Mouse (Mus musculus): ENCODE results near the gene Dip2c. TPM values are rescaled to one million over a fixed set of nuclear protein-coding genes. Genes with fewer than 3 reads are reported as not detected.

Gene Dip2c
- total and polyA plus RNA-seq, 2 experiments from 2014 or later = 7.1 to 63.6 TPM

GRCm38 (mm10) chr13:9708433-9709240, 432.3 kb downstream of the Dip2c start:
- Histone ChIP-seq H3K4me3 (ENCODE audit: low read depth, low read length) (no peak overlapping the region), H3K9me3 (replicated peaks; ENCODE audit: control insufficient read depth, low read length) (no peaks in the 10 kb centered on the region), H3K27me3 (ENCODE audit: control insufficient read depth, insufficient read depth, low read length) (no peaks in the 10 kb centered on the region), H3K36me3 (replicated peaks; ENCODE audit: control insufficient read depth, insufficient read depth, low read length) (peaks cover 15% of the 10 kb centered on the region), H3K9ac (replicated peaks; ENCODE audit: low read depth, low read length) (no peak overlapping the region), H3K4me1 (ENCODE audit: control insufficient read depth, insufficient read depth) (0 out of 2 replicates have a peak, but pooled peaks cover 2% of the 10 kb centered on the region), H3K27ac (ENCODE audit: low read depth) (no peak overlapping the region), H3K4me2 (ENCODE audit: low read depth, low read length) (no peak overlapping the region)
- ATAC-seq (ENCODE audit: insufficient read depth, low read depth) = no peak
- no peak for DNase-seq (ENCODE audit: low spot score)
- no peak for TF ChIP-seq CTCF (IDR thresholded peaks at IDR 0.05; ENCODE audit: low read depth)
- no peak for TF ChIP-seq EP300 (IDR thresholded peaks at IDR 0.05; ENCODE audit: low read depth)
- WGBS = 89% methylated on average over 7 of the region's 7 CpGs

GRCm38 (mm10) chr13:9712409-9712808, 436.1 kb downstream of the Dip2c start:
- peaks cover 11% of the 10 kb centered on the region for H3K36me3 ChIP-seq (replicated peaks; ENCODE audit: control insufficient read depth, insufficient read depth, low read length)
- H3K4me1 ChIP-seq (ENCODE audit: control insufficient read depth, insufficient read depth) = 0 out of 2 replicates have a peak, but pooled peaks cover 4% of the 10 kb centered on the region
- no peak overlapping the region for H3K4me3 ChIP-seq (ENCODE audit: low read depth, low read length)
- H3K9me3 ChIP-seq (replicated peaks; ENCODE audit: control insufficient read depth, low read length) = no peaks in the 10 kb centered on the region
- no peaks in the 10 kb centered on the region for H3K27me3 ChIP-seq (ENCODE audit: control insufficient read depth, insufficient read depth, low read length)
- no peak overlapping the region for H3K27ac ChIP-seq (ENCODE audit: low read depth)
- H3K4me2 ChIP-seq (ENCODE audit: low read depth, low read length) = no peak overlapping the region
- ATAC-seq (ENCODE audit: insufficient read depth, low read depth) (no peak), DNase-seq (ENCODE audit: low spot score) (no peak)
- TF ChIP-seq CTCF (IDR thresholded peaks at IDR 0.05; ENCODE audit: low read depth) = no peak
- no peak for TF ChIP-seq EP300 (IDR thresholded peaks at IDR 0.05; ENCODE audit: low read depth)
- WGBS = 95% methylated on average over 1 of the region's 1 CpGs
- no peak overlapping the region for H3K9ac ChIP-seq (replicated peaks; ENCODE audit: low read depth, low read length)

GRCm38 (mm10) chr13:9712971-9713370, 436.6 kb downstream of the Dip2c start:
- Histone ChIP-seq H3K4me2 (ENCODE audit: low read depth, low read length) (no peak overlapping the region), H3K9ac (replicated peaks; ENCODE audit: low read depth, low read length) (no peak overlapping the region), H3K27me3 (ENCODE audit: control insufficient read depth, insufficient read depth, low read length) (no peaks in the 10 kb centered on the region), H3K36me3 (replicated peaks; ENCODE audit: control insufficient read depth, insufficient read depth, low read length) (peaks cover 10% of the 10 kb centered on the region), H3K9me3 (replicated peaks; ENCODE audit: control insufficient read depth, low read length) (no peaks in the 10 kb centered on the region), H3K4me1 (ENCODE audit: control insufficient read depth, insufficient read depth) (0 out of 2 replicates have a peak, but pooled peaks cover 4% of the 10 kb centered on the region), H3K4me3 (ENCODE audit: low read depth, low read length) (no peak overlapping the region), H3K27ac (ENCODE audit: low read depth) (no peak overlapping the region)
- WGBS = 86% methylated on average over 3 of the region's 3 CpGs
- no peak for ATAC-seq (ENCODE audit: insufficient read depth, low read depth)
- TF ChIP-seq CTCF (IDR thresholded peaks at IDR 0.05; ENCODE audit: low read depth) (no peak), EP300 (IDR thresholded peaks at IDR 0.05; ENCODE audit: low read depth) (no peak)
- no peak for DNase-seq (ENCODE audit: low spot score)

- 29% methylated on average over 6 of the region's 6 CpGs for WGBS
Measured at GRCm38 (mm10) chr13:9713462-9714134, 437.3 kb downstream of the Dip2c start.

GRCm38 (mm10) chr13:9715224-9715623, 438.9 kb downstream of the Dip2c start:
- no peak for DNase-seq (ENCODE audit: low spot score)
- no peak overlapping the region for H3K4me2 ChIP-seq (ENCODE audit: low read depth, low read length)
- no peak for ATAC-seq (ENCODE audit: insufficient read depth, low read depth)
- H3K36me3 ChIP-seq (replicated peaks; ENCODE audit: control insufficient read depth, insufficient read depth, low read length) = peaks cover 7% of the 10 kb centered on the region
- H3K27ac ChIP-seq (ENCODE audit: low read depth) = no peak overlapping the region
- 54% methylated on average over 1 of the region's 1 CpGs for WGBS
- H3K9ac ChIP-seq (replicated peaks; ENCODE audit: low read depth, low read length) = no peak overlapping the region
- TF ChIP-seq EP300 (IDR thresholded peaks at IDR 0.05; ENCODE audit: low read depth) (no peak), CTCF (IDR thresholded peaks at IDR 0.05; ENCODE audit: low read depth) (no peak)
- H3K27me3 ChIP-seq (ENCODE audit: control insufficient read depth, insufficient read depth, low read length) = no peaks in the 10 kb centered on the region
- no peak overlapping the region for H3K4me3 ChIP-seq (ENCODE audit: low read depth, low read length)
- 0 out of 2 replicates have a peak, but pooled peaks cover 4% of the 10 kb centered on the region for H3K4me1 ChIP-seq (ENCODE audit: control insufficient read depth, insufficient read depth)
- no peaks in the 10 kb centered on the region for H3K9me3 ChIP-seq (replicated peaks; ENCODE audit: control insufficient read depth, low read length)

More at GRCm38 (mm10) chr13:9713462-9714134, 437.3 kb downstream of the Dip2c start:
- no peak for ATAC-seq (ENCODE audit: insufficient read depth, low read depth)
- Histone ChIP-seq H3K4me2 (ENCODE audit: low read depth, low read length) (no peak overlapping the region), H3K4me1 (ENCODE audit: control insufficient read depth, insufficient read depth) (0 out of 2 replicates have a peak, but pooled peaks cover 4% of the 10 kb centered on the region), H3K4me3 (ENCODE audit: low read depth, low read length) (no peak overlapping the region), H3K27ac (ENCODE audit: low read depth) (no peak overlapping the region), H3K9ac (replicated peaks; ENCODE audit: low read depth, low read length) (no peak overlapping the region), H3K27me3 (ENCODE audit: control insufficient read depth, insufficient read depth, low read length) (no peaks in the 10 kb centered on the region), H3K36me3 (replicated peaks; ENCODE audit: control insufficient read depth, insufficient read depth, low read length) (peaks cover 7% of the 10 kb centered on the region), H3K9me3 (replicated peaks; ENCODE audit: control insufficient read depth, low read length) (no peaks in the 10 kb centered on the region)
- DNase-seq (ENCODE audit: low spot score) = no peak
- TF ChIP-seq CTCF (IDR thresholded peaks at IDR 0.05; ENCODE audit: low read depth) (no peak), EP300 (IDR thresholded peaks at IDR 0.05; ENCODE audit: low read depth) (no peak)

Other genes starting within 250 kb of the Dip2c start
- 37.1 and 95.2 TPM in 2 replicates for gene Larp4b, start 182.6 kb upstream of the Dip2c start, total RNA-seq (2014; rRNA removed; ENCODE audit: low replicate concordance)
- gene Larp4b, start 182.6 kb upstream of the Dip2c start, polyA plus RNA-seq (2015; fragmentation: Nextera tagmentation; extraction: Ambion mirVana) = 17.2 and 19.1 TPM in 2 replicates

Measured in heart, postnatal 0 days (tissue).